Mouse (Mus musculus): ENCODE data around the gene Rptor.

GRCm38 (mm10) chr11:119621266-119621665 is 18.6 kb downstream of the Rptor start:
- no peak for TF ChIP-seq CTCF (IDR thresholded peaks at IDR 0.05; ENCODE audit: low read depth, low read length)
- no peak for TF ChIP-seq POLR2A (IDR thresholded peaks at IDR 0.05; ENCODE audit: extremely low read depth, insufficient read depth, low read length)

All from liver, adult 2 months (tissue).